Mouse (Mus musculus): ENCODE results near the gene Pttg1. TPM values are rescaled to one million over a fixed set of nuclear protein-coding genes. Genes with fewer than 3 reads are reported as not detected.

Gene Pttg1
- polyA plus RNA-seq, 1 experiment from 2014 or later, result 71.3 TPM

DNA sequence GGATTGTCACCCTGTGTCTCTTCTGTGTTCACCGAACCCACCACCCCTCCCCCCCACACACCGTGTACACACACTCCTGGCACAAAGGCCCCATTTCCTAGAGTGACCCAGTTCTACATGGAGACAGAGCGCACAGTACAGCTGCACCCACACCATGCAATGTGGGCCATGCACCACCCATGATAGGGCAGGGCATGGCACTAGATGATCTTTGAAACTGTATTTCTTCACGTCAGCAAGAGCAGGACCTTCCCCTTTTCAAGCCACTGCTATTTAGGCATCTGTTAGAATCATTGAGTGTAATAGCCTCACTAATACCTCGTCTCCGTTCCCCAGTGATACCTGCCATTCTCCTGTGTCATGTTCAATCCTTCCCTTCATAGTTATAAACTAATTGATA lies 51.1 kb downstream of the Pttg1 start:
- DNase-seq (ENCODE audit: low spot score) (no peak), ATAC-seq (ENCODE audit: low read depth) (no peak)
- Histone ChIP-seq H3K9ac (ENCODE audit: low read depth, low read length) (no peak overlapping the region), H3K4me3 (ENCODE audit: low read depth, low read length) (no peak overlapping the region), H3K27ac (replicated peaks; ENCODE audit: low read depth, low read length) (no peak overlapping the region), H3K4me1 (ENCODE audit: control insufficient read depth, insufficient read depth, low read length) (no peaks in the 10 kb centered on the region), H3K9me3 (ENCODE audit: control insufficient read depth, low read length) (no peaks in the 10 kb centered on the region), H3K4me2 (ENCODE audit: low read depth, low read length) (no peak overlapping the region), H3K27me3 (replicated peaks; ENCODE audit: control insufficient read depth, insufficient read depth, low read length) (no peaks in the 10 kb centered on the region), H3K36me3 (ENCODE audit: control insufficient read depth, insufficient read depth, low read length) (no peaks in the 10 kb centered on the region)
- 87% methylated on average over 6 of the region's 6 CpGs for WGBS

DNA sequence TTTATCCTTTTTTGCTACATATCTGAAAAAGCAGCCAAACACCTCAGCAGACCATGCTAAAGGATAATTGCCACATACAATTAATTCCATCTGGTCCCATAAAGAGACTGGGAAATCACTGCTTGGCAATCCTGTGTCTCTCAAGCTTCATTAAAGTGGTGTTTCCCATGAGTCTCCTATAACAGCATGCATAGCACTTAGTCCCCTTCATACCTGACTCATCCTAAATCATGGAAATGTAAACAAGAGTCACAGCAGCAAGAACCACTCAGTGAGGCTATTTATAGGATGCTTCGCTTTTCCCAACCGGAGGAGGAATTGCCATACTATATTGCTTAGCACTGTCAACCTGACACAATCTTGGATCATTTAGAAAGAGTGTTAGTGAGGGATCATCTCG lies 52.7 kb downstream of the Pttg1 start:
- Histone ChIP-seq H3K27ac (replicated peaks; ENCODE audit: low read depth, low read length) (no peak overlapping the region), H3K36me3 (ENCODE audit: control insufficient read depth, insufficient read depth, low read length) (no peaks in the 10 kb centered on the region), H3K4me1 (ENCODE audit: control insufficient read depth, insufficient read depth, low read length) (no peaks in the 10 kb centered on the region), H3K4me2 (ENCODE audit: low read depth, low read length) (no peak overlapping the region), H3K4me3 (ENCODE audit: low read depth, low read length) (no peak overlapping the region), H3K9ac (ENCODE audit: low read depth, low read length) (no peak overlapping the region), H3K27me3 (replicated peaks; ENCODE audit: control insufficient read depth, insufficient read depth, low read length) (no peaks in the 10 kb centered on the region), H3K9me3 (ENCODE audit: control insufficient read depth, low read length) (no peaks in the 10 kb centered on the region)
- 95% methylated on average over 3 of the region's 3 CpGs for WGBS
- no peak for DNase-seq (ENCODE audit: low spot score)
- no peak for ATAC-seq (ENCODE audit: low read depth)

DNA sequence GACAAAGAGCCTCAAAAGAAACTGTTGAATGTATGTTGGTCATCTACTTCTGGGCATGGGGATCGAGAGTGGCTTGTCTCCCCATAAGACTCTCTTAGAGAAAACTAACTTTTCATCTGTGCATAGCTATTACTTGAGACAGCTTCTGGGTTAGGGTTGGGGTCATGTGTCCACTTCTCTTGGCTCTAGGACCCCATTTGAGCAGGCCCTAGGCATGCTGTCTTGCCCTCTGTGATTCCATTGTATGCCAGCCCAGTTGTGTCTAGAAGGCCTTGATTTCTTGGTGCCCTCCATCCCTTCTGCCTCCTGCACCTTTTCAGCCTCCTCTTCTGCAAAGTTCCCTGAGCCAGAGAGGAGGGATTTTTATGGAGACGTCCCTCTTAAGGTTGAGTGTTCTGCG lies 54.2 kb downstream of the Pttg1 start:
- Histone ChIP-seq H3K4me3 (ENCODE audit: low read depth, low read length) (no peak overlapping the region), H3K4me2 (ENCODE audit: low read depth, low read length) (no peak overlapping the region), H3K27ac (replicated peaks; ENCODE audit: low read depth, low read length) (no peak overlapping the region), H3K36me3 (ENCODE audit: control insufficient read depth, insufficient read depth, low read length) (no peaks in the 10 kb centered on the region), H3K9me3 (ENCODE audit: control insufficient read depth, low read length) (no peaks in the 10 kb centered on the region), H3K9ac (ENCODE audit: low read depth, low read length) (no peak overlapping the region), H3K4me1 (ENCODE audit: control insufficient read depth, insufficient read depth, low read length) (no peaks in the 10 kb centered on the region), H3K27me3 (replicated peaks; ENCODE audit: control insufficient read depth, insufficient read depth, low read length) (no peaks in the 10 kb centered on the region)
- ATAC-seq (ENCODE audit: low read depth), result no peak
- no peak for DNase-seq (ENCODE audit: low spot score)
- 86% methylated on average over 3 of the region's 3 CpGs for WGBS

MicroRNAs within 50 kb of the gene (microRNA counts, 519-probe panel; counts per million panel counts)
- 3,006 counts per million, percentile 70 among the panel's probes with 10 or more counts for microRNA mmu-miR-146a

Small RNA genes within 50 kb of the gene (microRNA-seq; reads per million reads assigned to microRNA genes)
- gene Mir146 (ENCODE audit: borderline number of aligned reads), result 95.4 reads per million, percentile 51 among the genes with 10 or more reads in this experiment

Other genes starting within 250 kb of the Pttg1 start
- 46.2 and 54.1 TPM in 2 replicates for gene Slu7, start 7.5 kb upstream of the Pttg1 start, polyA plus RNA-seq (2014; fragmentation: Nextera tagmentation; extraction: Ambion mirVana)
- gene C1qtnf2, start 48.0 kb upstream of the Pttg1 start, polyA plus RNA-seq (2014; fragmentation: Nextera tagmentation; extraction: Ambion mirVana), result 32.3 and 32.7 TPM in 2 replicates
- 8.1 and 9.0 TPM in 2 replicates for gene Ccnjl, start 102.5 kb upstream of the Pttg1 start, polyA plus RNA-seq (2014; fragmentation: Nextera tagmentation; extraction: Ambion mirVana)
- 1.6 and 2.2 TPM in 2 replicates for gene 4933415A04Rik, start 160.8 kb upstream of the Pttg1 start, polyA plus RNA-seq (2014; fragmentation: Nextera tagmentation; extraction: Ambion mirVana)
- not detected in 2 replicates for gene Fabp6, start 175.3 kb upstream of the Pttg1 start, polyA plus RNA-seq (2014; fragmentation: Nextera tagmentation; extraction: Ambion mirVana)